Mouse (Mus musculus) midbrain, embryonic 10.5 days (tissue): ENCODE measurements at regions not wholly inside any gene's neighbourhood (a gene's known extent, or its start where the extent isn't known, plus 50 kb on each side); places are given as distances from the start of the nearest gene placed in this dataset.

Experiments used
- DNase-seq: peaks from one replicate; pipeline ENCODE4 v3.0.0-alpha.2; 2017; ENCODE audit warnings: low spot score
- H3K27ac ChIP-seq: fragments of 300-500 bp; sonication (generic); replicated peaks from 2 replicates; pipeline ENCODE4 v1.5.1; 2016; ENCODE audit warnings: mild to moderate bottlenecking
- H3K27me3 ChIP-seq: fragments of 300-500 bp; sonication (generic); 2 replicates; pipeline ENCODE4 v1.6.1; 2016; ENCODE audit warnings: low read depth, mild to moderate bottlenecking; ENCODE audit not compliant: poor library complexity, severe bottlenecking
- H3K36me3 ChIP-seq: fragments of 300-500 bp; sonication (generic); 2 replicates; pipeline ENCODE4 v1.6.1; 2016; ENCODE audit warnings: mild to moderate bottlenecking, moderate library complexity
- H3K4me1 ChIP-seq: fragments of 300-500 bp; sonication (generic); 2 replicates; pipeline ENCODE4 v1.6.1; 2016
- H3K4me3 ChIP-seq: fragments of 300-500 bp; sonication (generic); 2 replicates; pipeline ENCODE4 v1.5.1; 2016; ENCODE audit warnings: mild to moderate bottlenecking, moderate library complexity
- H3K9me3 ChIP-seq: fragments of 300-500 bp; sonication (generic); replicated peaks from 2 replicates; pipeline ENCODE4 v1.6.1; 2016; ENCODE audit warnings: mild to moderate bottlenecking
- WGBS: fragments of 180-500 bp; shearing (Covaris S2); methylation state at CpG from one replicate; pipeline ENCODE4 v1.1.7; 2016; 5-methylcytosine and 5-hydroxymethylcytosine counted together

DNA sequence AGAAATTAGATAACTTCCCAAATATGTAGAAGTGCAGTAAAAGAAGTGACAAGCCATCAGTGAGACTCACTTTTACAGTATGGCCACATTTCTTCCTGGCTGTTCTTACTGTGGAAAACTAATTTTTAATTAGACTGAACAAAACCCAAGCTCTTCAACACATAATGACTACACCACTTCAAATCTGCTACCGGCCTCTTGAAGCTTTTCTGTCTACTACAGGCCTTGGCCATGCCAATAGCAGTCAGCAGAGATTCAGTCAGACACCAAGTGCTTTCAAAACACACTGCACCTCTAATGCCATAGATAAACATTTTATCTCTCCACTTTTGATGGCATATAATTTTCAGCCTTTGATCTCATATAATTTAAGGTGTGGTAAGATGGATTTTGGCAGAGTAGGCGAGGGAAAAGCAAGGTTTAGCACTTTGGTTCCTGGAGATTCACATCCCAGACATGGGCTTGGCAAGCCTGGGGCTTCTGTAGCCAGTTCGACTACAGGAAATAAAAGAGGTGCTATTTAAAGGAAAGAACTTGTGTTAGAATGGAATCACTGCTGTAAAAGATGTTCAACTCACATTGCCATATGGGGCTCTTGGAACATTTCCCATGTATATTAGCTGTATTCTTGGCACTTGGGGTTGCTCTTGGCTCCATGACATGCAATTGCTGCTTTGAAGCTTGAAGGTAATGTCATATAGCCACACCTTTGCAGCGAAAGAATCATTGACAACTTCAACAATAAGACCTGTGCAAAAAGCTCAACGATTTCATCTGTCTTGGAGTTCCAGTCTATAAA lies 941.9 kb downstream of the Efnb2 start:
- no peaks in the 10 kb centered on the region for H3K36me3 ChIP-seq
- H3K9me3 ChIP-seq = no peaks in the 10 kb centered on the region
- no peak for DNase-seq
- H3K27me3 ChIP-seq = no peaks in the 10 kb centered on the region
- WGBS = 87% methylated on average over 5 of the region's 5 CpGs
- H3K4me1 ChIP-seq = no peaks in the 10 kb centered on the region
- H3K27ac ChIP-seq = no peak overlapping the region
- no peak overlapping the region for H3K4me3 ChIP-seq

DNA sequence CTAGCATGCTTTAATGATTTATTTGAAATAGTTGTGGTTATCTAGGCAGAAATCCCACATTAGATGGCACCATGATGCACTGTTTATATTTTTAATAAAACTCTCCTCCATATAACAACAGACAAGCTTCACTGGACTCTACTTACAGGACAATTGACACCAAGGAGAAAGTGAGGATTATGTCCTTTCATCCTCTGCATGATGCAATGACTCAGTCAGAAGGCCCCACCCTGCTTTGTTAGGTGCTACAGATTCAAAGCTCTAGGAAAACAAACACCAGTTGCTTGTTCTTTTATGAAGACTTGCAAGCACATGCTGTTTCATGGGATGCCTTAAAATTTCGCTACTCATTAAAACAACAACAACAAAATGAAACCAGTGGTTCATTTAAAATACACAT lies 950.3 kb downstream of the Efnb2 start:
- DNase-seq = no peak
- no peak overlapping the region for H3K27ac ChIP-seq
- H3K4me3 ChIP-seq = no peak overlapping the region
- 58% methylated on average over 1 of the region's 1 CpGs for WGBS
- no peaks in the 10 kb centered on the region for H3K27me3 ChIP-seq
- no peaks in the 10 kb centered on the region for H3K9me3 ChIP-seq
- no peaks in the 10 kb centered on the region for H3K4me1 ChIP-seq
- no peaks in the 10 kb centered on the region for H3K36me3 ChIP-seq

DNA sequence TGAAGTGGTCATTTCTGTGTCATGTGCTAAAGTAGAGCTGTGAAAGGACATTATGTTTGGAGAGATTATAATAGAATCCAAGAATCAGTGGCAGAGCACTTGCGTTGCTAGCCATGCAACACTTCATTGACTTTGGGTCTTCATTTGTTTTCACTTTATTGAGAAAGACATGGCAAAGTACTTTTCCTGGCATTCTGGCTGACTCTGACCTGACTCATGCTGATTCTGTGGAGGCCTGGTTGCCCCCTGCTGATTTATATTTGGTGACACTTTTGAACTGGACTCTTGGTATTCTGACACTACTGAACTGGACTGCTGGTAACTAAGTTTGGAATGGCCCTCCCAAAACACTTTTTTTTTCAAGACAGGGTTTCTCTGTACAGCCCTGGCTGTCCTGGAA lies 951.6 kb downstream of the Efnb2 start:
- H3K36me3 ChIP-seq = no peaks in the 10 kb centered on the region
- no peak overlapping the region for H3K4me3 ChIP-seq
- H3K27ac ChIP-seq = no peak overlapping the region
- no peak for DNase-seq
- no peaks in the 10 kb centered on the region for H3K9me3 ChIP-seq
- H3K4me1 ChIP-seq = no peaks in the 10 kb centered on the region
- WGBS = 92% methylated on average over 1 of the region's 1 CpGs
- no peaks in the 10 kb centered on the region for H3K27me3 ChIP-seq

DNA sequence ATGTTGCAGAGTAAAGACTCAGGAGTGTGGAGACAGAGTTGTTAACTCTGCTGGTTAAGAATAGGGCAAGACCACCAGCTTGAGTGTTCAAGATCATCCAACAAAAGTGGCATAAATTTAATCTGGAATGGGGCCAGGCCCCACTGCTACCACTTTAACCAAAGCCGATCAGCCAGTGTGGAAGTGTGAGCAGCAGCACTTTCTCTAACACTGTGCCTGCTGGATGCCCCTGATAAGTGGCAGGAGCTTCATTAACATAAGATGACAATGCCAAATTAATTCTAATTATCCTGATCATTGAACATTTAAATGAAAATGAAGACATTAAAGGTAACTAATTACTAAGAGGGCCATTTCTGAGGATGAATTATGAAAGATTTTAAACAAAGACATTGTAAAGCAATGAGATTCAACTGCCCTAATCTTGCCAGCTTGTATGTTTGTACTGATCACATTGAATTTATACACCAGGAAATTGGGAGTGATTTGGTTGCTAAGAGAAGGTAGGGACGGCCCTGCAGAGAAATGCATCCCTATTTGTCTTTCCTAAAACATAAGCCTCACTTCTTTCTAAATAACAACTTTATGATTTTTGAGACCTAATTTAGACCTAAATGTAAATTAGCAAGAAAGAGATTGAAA lies 969.6 kb downstream of the Efnb2 start:
- no peak for DNase-seq
- 90% methylated on average over 2 of the region's 2 CpGs for WGBS
- H3K9me3 ChIP-seq = no peaks in the 10 kb centered on the region
- H3K36me3 ChIP-seq = no peaks in the 10 kb centered on the region
- H3K4me3 ChIP-seq = no peak overlapping the region
- no peaks in the 10 kb centered on the region for H3K27me3 ChIP-seq
- no peaks in the 10 kb centered on the region for H3K4me1 ChIP-seq
- H3K27ac ChIP-seq = no peak overlapping the region

DNA sequence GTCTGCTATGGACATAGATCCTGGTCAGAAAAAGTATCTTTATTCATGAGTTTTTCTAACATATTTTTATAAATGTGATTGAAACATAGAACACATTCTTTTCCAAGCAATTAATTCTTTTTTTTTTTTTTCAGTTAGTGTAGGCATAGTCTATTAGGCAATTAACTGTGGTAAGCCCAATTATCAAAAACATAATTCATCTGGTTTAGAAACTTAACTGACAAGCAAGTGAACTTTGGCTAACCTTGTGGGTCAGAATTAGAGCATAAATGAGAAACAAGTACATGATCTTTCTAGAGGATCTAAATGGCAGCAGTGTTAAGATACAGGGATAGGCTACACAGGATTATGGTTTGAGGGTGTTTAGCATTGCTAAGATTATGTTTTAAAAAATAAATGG lies 1007.2 kb downstream of the Efnb2 start:
- Histone ChIP-seq H3K9me3 (no peaks in the 10 kb centered on the region), H3K27me3 (no peaks in the 10 kb centered on the region), H3K36me3 (no peaks in the 10 kb centered on the region), H3K4me3 (no peak overlapping the region), H3K27ac (no peak overlapping the region), H3K4me1 (no peaks in the 10 kb centered on the region)
- DNase-seq = no peak
